Mouse (Mus musculus): ENCODE measurements around the gene Plekhh1. TPM values are rescaled to one million over a fixed set of nuclear protein-coding genes. Genes with fewer than 3 reads are reported as not detected.
A peak's percentile ranks its signal among the peaks of the same experiment; 100 is the strongest.
"Not testable (repeated sequence)": the region's sequence is repeated elsewhere in the genome, so short reads cannot be mapped to it uniquely, and the experiment has no call there.

The Plekhh1 gene
- polyA plus RNA-seq, 1 experiment from 2014 or later, result 1.7 TPM

DNA sequence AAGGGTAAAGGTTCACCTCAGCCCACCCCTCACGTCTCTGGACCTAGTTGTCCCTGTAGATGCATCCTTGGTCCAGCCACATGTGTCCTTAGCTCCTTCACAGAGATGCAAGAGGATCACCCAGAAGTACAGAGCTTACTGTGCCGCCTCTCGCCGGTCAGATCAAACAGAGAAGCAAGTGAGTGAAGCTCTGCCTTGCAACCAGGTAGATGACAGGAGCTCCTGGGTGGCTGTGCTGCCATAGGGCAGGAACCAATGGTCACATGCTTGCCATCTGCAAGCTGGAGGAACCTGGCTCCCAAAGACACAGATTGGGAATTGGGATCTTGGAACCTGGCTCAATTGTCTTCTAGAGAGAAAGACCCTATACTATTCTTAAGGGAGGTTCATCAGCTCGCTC lies 23.5 kb upstream of the Plekhh1 start:
- no peaks in the 10 kb centered on the region for H3K36me3 ChIP-seq
- WGBS, result 88% methylated on average over 5 of the region's 5 CpGs
- H3K9me3 ChIP-seq, result no peaks in the 10 kb centered on the region
- H3K4me2 ChIP-seq, result no peak overlapping the region
- H3K27ac ChIP-seq, result no peak overlapping the region
- H3K27me3 ChIP-seq, result peaks cover 30% of the 10 kb centered on the region
- H3K4me1 ChIP-seq, result peaks cover 11% of the 10 kb centered on the region; the same call in 1 of the 2 replicates
- no peak overlapping the region for H3K4me3 ChIP-seq
- ATAC-seq (ENCODE audit: insufficient number of reproducible peaks, insufficient read depth, low FRiP score, low TSS enrichment, low read depth), result no peak
- H3K9ac ChIP-seq, result no peak overlapping the region

- Histone ChIP-seq H3K36me3 (no peaks in the 10 kb centered on the region), H3K27me3 (peaks cover 30% of the 10 kb centered on the region), H3K9ac (peak overlapping the region; percentile 79), H3K4me3 (peak overlapping the region; percentile 93), H3K4me1 (peaks cover 11% of the 10 kb centered on the region; the same call in 1 of the 2 replicates), H3K27ac (no peak overlapping the region), H3K9me3 (no peaks in the 10 kb centered on the region), H3K4me2 (peak overlapping the region; percentile 88)
- WGBS, result 39% methylated on average over 9 of the region's 9 CpGs
- no peak for ATAC-seq (ENCODE audit: insufficient number of reproducible peaks, insufficient read depth, low FRiP score, low TSS enrichment, low read depth)
These were observed 22.9 kb upstream of the Plekhh1 start for GRCm38 (mm10) chr12:79006076-79006475.

- Histone ChIP-seq H3K9me3 (no peaks in the 10 kb centered on the region), H3K27ac (peak overlapping the region; percentile 22; the same call in 1 of the 2 replicates), H3K4me2 (peak overlapping the region; percentile 88), H3K9ac (peak overlapping the region; percentile 79), H3K27me3 (peaks cover 30% of the 10 kb centered on the region), H3K36me3 (no peaks in the 10 kb centered on the region), H3K4me1 (peaks cover 11% of the 10 kb centered on the region; the same call in 1 of the 2 replicates), H3K4me3 (peak overlapping the region; percentile 93)
- 2% methylated on average over 38 of the region's 53 CpGs for WGBS
- 0 out of 2 replicates have a peak, but pooled peaks have one; percentile 38 for ATAC-seq (ENCODE audit: insufficient number of reproducible peaks, insufficient read depth, low FRiP score, low TSS enrichment, low read depth)
These were observed 22.4 kb upstream of the Plekhh1 start for GRCm38 (mm10) chr12:79006478-79007125.

GRCm38 (mm10) chr12:79007126-79007753 lies 21.7 kb upstream of the Plekhh1 start, which contains the start of gene Tmem229b:
Gene Tmem229b, minus strand, starts transcription at chr12:79007627.
- ATAC-seq (ENCODE audit: insufficient number of reproducible peaks, insufficient read depth, low FRiP score, low TSS enrichment, low read depth), result 0 out of 2 replicates have a peak, but pooled peaks have one; percentile 54
- peak within 1 kb of the TSS; percentile 79 for H3K9ac ChIP-seq
- H3K27ac ChIP-seq, result peak within 1 kb of the TSS; percentile 22; the same call in 1 of the 2 replicates
- H3K9me3 ChIP-seq, result no peaks in the 10 kb centered on the region
- peak within 1 kb of the TSS; percentile 88 for H3K4me2 ChIP-seq
- H3K36me3 ChIP-seq, result no peaks in the 10 kb centered on the region
- WGBS, result 2% methylated on average over 39 of the region's 49 CpGs
- peaks cover 30% of the 10 kb centered on the region for H3K27me3 ChIP-seq
- peak within 1 kb of the TSS; percentile 93 for H3K4me3 ChIP-seq
- peaks cover 11% of the 10 kb centered on the region; the same call in 1 of the 2 replicates for H3K4me1 ChIP-seq

GRCm38 (mm10) chr12:79010569-79010968 lies 18.4 kb upstream of the Plekhh1 start:
- Histone ChIP-seq H3K9ac (no peak overlapping the region), H3K36me3 (no peaks in the 10 kb centered on the region), H3K4me1 (peaks cover 7% of the 10 kb centered on the region; the same call in 1 of the 2 replicates), H3K4me3 (no peak overlapping the region), H3K27me3 (peaks cover 15% of the 10 kb centered on the region), H3K4me2 (no peak overlapping the region), H3K27ac (no peak overlapping the region), H3K9me3 (no peaks in the 10 kb centered on the region)
- WGBS, result 34% methylated on average over 3 of the region's 3 CpGs
- no peak for ATAC-seq (ENCODE audit: insufficient number of reproducible peaks, insufficient read depth, low FRiP score, low TSS enrichment, low read depth)

- Histone ChIP-seq H3K4me3 (no peak overlapping the region), H3K4me1 (no peaks in the 10 kb centered on the region), H3K36me3 (no peaks in the 10 kb centered on the region), H3K9ac (no peak overlapping the region), H3K27me3 (no peaks in the 10 kb centered on the region), H3K9me3 (no peaks in the 10 kb centered on the region), H3K27ac (no peak overlapping the region), H3K4me2 (no peak overlapping the region)
- WGBS, result 23% methylated on average over 5 of the region's 5 CpGs
- ATAC-seq (ENCODE audit: insufficient number of reproducible peaks, insufficient read depth, low FRiP score, low TSS enrichment, low read depth), result no peak
These were observed 12.9 kb upstream of the Plekhh1 start for GRCm38 (mm10) chr12:79016109-79016508.

DNA sequence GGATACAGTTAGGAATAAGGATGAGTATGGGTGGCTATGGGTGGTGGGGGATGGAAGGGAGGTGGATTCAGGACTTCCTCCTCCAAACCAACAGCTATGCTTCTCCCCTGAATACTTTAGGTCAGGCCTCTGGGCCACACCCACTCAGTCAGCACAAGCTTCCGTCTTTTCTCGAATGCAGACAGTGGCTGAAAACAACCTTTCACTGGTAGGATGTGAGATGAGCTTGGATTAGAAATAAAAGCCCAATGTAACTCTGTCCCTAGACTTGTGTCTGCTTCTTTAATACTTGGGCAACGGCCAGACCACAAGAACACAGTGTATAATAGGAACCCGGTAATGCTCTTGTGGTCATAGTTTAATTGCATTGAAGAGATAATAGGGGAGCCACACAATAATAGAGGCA lies 11.0 kb upstream of the Plekhh1 start:
- Histone ChIP-seq H3K36me3 (no peaks in the 10 kb centered on the region), H3K27ac (no peak overlapping the region), H3K4me2 (no peak overlapping the region), H3K4me3 (no peak overlapping the region), H3K9me3 (no peaks in the 10 kb centered on the region), H3K4me1 (no peaks in the 10 kb centered on the region), H3K27me3 (no peaks in the 10 kb centered on the region), H3K9ac (no peak overlapping the region)
- 51% methylated on average over 4 of the region's 4 CpGs for WGBS
- no peak for ATAC-seq (ENCODE audit: insufficient number of reproducible peaks, insufficient read depth, low FRiP score, low TSS enrichment, low read depth)

DNA sequence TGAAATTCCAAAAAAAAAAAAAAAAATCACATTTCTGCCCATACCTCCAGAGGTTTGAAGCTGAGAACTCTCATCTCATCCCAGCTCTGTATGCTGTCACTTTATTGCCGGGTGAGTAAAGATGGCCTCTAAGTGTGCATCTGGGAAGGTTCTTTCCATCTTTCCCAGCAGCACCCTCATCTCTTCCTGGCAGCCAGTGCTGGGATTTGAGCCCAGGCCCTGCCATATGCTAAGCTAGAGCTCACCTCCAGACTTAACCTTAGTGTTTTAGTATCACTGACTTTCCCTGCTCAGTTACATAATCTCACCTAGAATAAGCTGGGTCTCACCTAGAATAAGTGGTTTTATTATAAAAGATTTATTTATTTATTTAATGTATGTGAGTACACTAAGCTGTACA lies 7.1 kb upstream of the Plekhh1 start:
- Histone ChIP-seq H3K27me3 (no peaks in the 10 kb centered on the region), H3K9me3 (no peaks in the 10 kb centered on the region), H3K36me3 (no peaks in the 10 kb centered on the region), H3K4me1 (peaks cover 21% of the 10 kb centered on the region), H3K4me3 (no peak overlapping the region), H3K9ac (no peak overlapping the region), H3K27ac (no peak overlapping the region), H3K4me2 (no peak overlapping the region)
- no peak for ATAC-seq (ENCODE audit: insufficient number of reproducible peaks, insufficient read depth, low FRiP score, low TSS enrichment, low read depth)
- 83% methylated on average over 1 of the region's 1 CpGs for WGBS

DNA sequence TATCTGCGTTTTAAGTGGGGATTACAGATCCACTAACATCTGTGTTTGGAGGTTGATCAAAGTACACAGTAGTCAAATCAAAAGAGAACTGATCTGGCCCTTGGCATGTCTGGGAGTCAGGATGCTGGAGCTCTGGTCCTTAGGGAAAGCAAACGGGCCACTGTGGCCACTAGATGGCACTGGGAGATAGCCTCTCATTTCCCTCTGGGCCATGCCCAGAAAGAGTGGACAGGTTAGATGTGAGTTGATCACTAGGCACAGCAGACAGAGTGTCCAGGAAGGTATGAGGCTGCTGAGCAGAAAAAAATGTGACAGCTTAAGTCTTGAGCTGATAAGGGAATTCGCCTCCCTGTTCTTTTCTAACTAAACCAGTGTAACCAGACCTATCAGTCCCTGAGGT lies 6.1 kb upstream of the Plekhh1 start:
- ATAC-seq (ENCODE audit: insufficient number of reproducible peaks, insufficient read depth, low FRiP score, low TSS enrichment, low read depth), result no peak
- H3K27me3 ChIP-seq, result no peaks in the 10 kb centered on the region
- WGBS, result 24% methylated on average over 3 of the region's 3 CpGs

DNA sequence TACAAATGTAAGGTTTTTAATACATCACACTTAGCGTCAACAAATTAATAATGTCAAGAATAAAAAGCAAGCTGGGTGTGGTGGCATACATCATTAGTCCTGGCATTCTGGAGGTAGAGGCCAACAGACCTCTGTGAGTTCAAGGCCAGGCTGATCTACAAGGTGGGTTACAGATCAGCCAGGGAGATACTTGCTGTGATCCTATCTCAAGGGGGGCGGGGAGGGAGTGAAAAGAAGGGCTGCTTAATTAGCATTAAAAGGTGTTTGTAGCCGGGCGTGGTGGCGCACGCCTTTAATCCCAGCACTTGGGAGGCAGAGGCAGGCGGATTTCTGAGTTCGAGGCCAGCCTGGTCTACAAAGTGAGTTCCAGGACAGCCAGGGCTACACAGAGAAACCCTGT lies 1.4 kb upstream of the Plekhh1 start:
- 92% methylated on average over 8 of the region's 8 CpGs for WGBS
- ATAC-seq (ENCODE audit: insufficient number of reproducible peaks, insufficient read depth, low FRiP score, low TSS enrichment, low read depth), result not testable (repeated sequence)

More for the DNA sequence above, 6.1 kb upstream of the Plekhh1 start:
- Histone ChIP-seq H3K4me1 (peaks cover 21% of the 10 kb centered on the region), H3K36me3 (no peaks in the 10 kb centered on the region), H3K9ac (no peak overlapping the region), H3K4me3 (no peak overlapping the region), H3K27ac (no peak overlapping the region), H3K4me2 (no peak overlapping the region), H3K9me3 (no peaks in the 10 kb centered on the region)

GRCm38 (mm10) chr12:79034331-79034730 lies 5.4 kb downstream of the Plekhh1 start:
- no peak for ATAC-seq (ENCODE audit: insufficient number of reproducible peaks, insufficient read depth, low FRiP score, low TSS enrichment, low read depth)
- no peaks in the 10 kb centered on the region for H3K36me3 ChIP-seq
- H3K4me3 ChIP-seq, result no peak overlapping the region
- no peak overlapping the region for H3K4me2 ChIP-seq
- H3K27me3 ChIP-seq, result peaks cover 3% of the 10 kb centered on the region
- peaks cover 5% of the 10 kb centered on the region; the same call in 1 of the 2 replicates for H3K4me1 ChIP-seq
- H3K9ac ChIP-seq, result no peak overlapping the region
- 92% methylated on average over 2 of the region's 2 CpGs for WGBS
- H3K27ac ChIP-seq, result no peak overlapping the region
- H3K9me3 ChIP-seq, result no peaks in the 10 kb centered on the region

More for the DNA sequence above, 1.4 kb upstream of the Plekhh1 start:
- H3K9me3 ChIP-seq, H3K9ac ChIP-seq, H3K4me3 ChIP-seq, H3K4me2 ChIP-seq, H3K36me3 ChIP-seq, H3K27me3 ChIP-seq, H3K27ac ChIP-seq: not testable (repeated sequence)
- H3K4me1 ChIP-seq, result peaks cover 26% of the 10 kb centered on the region

- Histone ChIP-seq H3K27ac (no peak overlapping the region), H3K4me2 (no peak overlapping the region), H3K9me3 (no peaks in the 10 kb centered on the region), H3K4me3 (no peak overlapping the region), H3K4me1 (no peaks in the 10 kb centered on the region), H3K9ac (no peak overlapping the region), H3K36me3 (no peaks in the 10 kb centered on the region), H3K27me3 (no peaks in the 10 kb centered on the region; the same call in 1 of the 2 replicates)
- ATAC-seq (ENCODE audit: insufficient number of reproducible peaks, insufficient read depth, low FRiP score, low TSS enrichment, low read depth), result no peak
- 20% methylated on average over 3 of the region's 3 CpGs for WGBS
These were observed 6.4 kb downstream of the Plekhh1 start for GRCm38 (mm10) chr12:79035349-79035748.

Measured in embryonic facial prominence, embryonic 13.5 days (tissue).